Mouse (Mus musculus): Measurements from ENCODE around the gene Manea. TPM values are rescaled to one million over a fixed set of nuclear protein-coding genes. Genes with fewer than 3 reads are reported as not detected.

Gene Manea
- total and polyA plus RNA-seq, 2 experiments from 2014 or later: 10.6 to 26.9 TPM

GRCm38 (mm10) chr4:26275769-26276168 is 70.9 kb downstream of the Manea start:
- no peaks in the 10 kb centered on the region for H3K9me3 ChIP-seq (ENCODE audit: low read length)
- H3K4me3 ChIP-seq (ENCODE audit: low read depth, low read length): no peak overlapping the region
- 69% methylated on average over 2 of the region's 2 CpGs for WGBS
- no peaks in the 10 kb centered on the region for H3K36me3 ChIP-seq (ENCODE audit: insufficient read depth, low read length)
- no peak for TF ChIP-seq CTCF (IDR thresholded peaks at IDR 0.05)
- no peak overlapping the region for H3K9ac ChIP-seq (replicated peaks; ENCODE audit: low read length, poor library complexity, severe bottlenecking)
- no peaks in the 10 kb centered on the region for H3K27me3 ChIP-seq (ENCODE audit: insufficient read depth, low read length)
- ATAC-seq (ENCODE audit: low FRiP score) (no peak), DNase-seq (ENCODE audit: low spot score) (no peak)
- 0 out of 2 replicates have a peak overlapping the region, but pooled peaks have one; percentile 32 for H3K27ac ChIP-seq (ENCODE audit: low read depth, low read length)
- no peaks in the 10 kb centered on the region; the same call in 1 of the 2 replicates for H3K4me1 ChIP-seq (ENCODE audit: insufficient read depth, low read length)
- no peak overlapping the region for H3K4me2 ChIP-seq (ENCODE audit: low read depth, low read length, poor library complexity, severe bottlenecking)
